Mouse (Mus musculus): Measurements from ENCODE around the gene Stat2. TPM values are rescaled to one million over a fixed set of nuclear protein-coding genes. Genes with fewer than 3 reads are reported as not detected.

The Stat2 gene
- polyA plus RNA-seq, 1 experiment from 2014 or later, result 9.5 TPM

- Histone ChIP-seq H3K4me3 (ENCODE audit: low read depth, low read length) (no peak overlapping the region), H3K4me2 (ENCODE audit: low read depth, low read length) (no peak overlapping the region), H3K9ac (ENCODE audit: low read depth, low read length) (no peak overlapping the region), H3K36me3 (ENCODE audit: control insufficient read depth, insufficient read depth) (no peaks in the 10 kb centered on the region), H3K27me3 (ENCODE audit: control insufficient read depth, insufficient read depth, low read depth, low read length) (no peaks in the 10 kb centered on the region), H3K9me3 (replicated peaks; ENCODE audit: control insufficient read depth, low read length) (no peaks in the 10 kb centered on the region), H3K27ac (ENCODE audit: low read length) (0 out of 2 replicates have a peak overlapping the region, but pooled peaks have one; percentile 35), H3K4me1 (ENCODE audit: control insufficient read depth, low read depth, low read length) (peaks cover 12% of the 10 kb centered on the region)
- WGBS (ENCODE audit: insufficient replicate concordance), result 36% methylated on average over 6 of the region's 6 CpGs
- no peak for ATAC-seq (ENCODE audit: low read depth)
Observed at GRCm38 (mm10) chr10:128298243-128298642, 27.9 kb downstream of the Stat2 start.

GRCm38 (mm10) chr10:128298702-128299171 is 28.4 kb downstream of the Stat2 start, which contains the start of gene Il23a:
TSS of gene Il23a (minus strand) at chr10:128298752.
- no peaks in the 10 kb centered on the region for H3K9me3 ChIP-seq (replicated peaks; ENCODE audit: control insufficient read depth, low read length)
- H3K4me3 ChIP-seq (ENCODE audit: low read depth, low read length), result no peak within 1 kb of the TSS
- no peak for ATAC-seq (ENCODE audit: low read depth)
- no peak within 1 kb of the TSS for H3K4me2 ChIP-seq (ENCODE audit: low read depth, low read length)
- no peaks in the 10 kb centered on the region for H3K27me3 ChIP-seq (ENCODE audit: control insufficient read depth, insufficient read depth, low read depth, low read length)
- H3K27ac ChIP-seq (ENCODE audit: low read length), result 0 out of 2 replicates have a peak within 1 kb of the TSS, but pooled peaks have one; percentile 35
- 63% methylated on average over 11 of the region's 11 CpGs for WGBS (ENCODE audit: insufficient replicate concordance)
- H3K9ac ChIP-seq (ENCODE audit: low read depth, low read length), result no peak within 1 kb of the TSS
- no peaks in the 10 kb centered on the region for H3K36me3 ChIP-seq (ENCODE audit: control insufficient read depth, insufficient read depth)
- peaks cover 12% of the 10 kb centered on the region for H3K4me1 ChIP-seq (ENCODE audit: control insufficient read depth, low read depth, low read length)

GRCm38 (mm10) chr10:128302357-128302756 is 32.0 kb downstream of the Stat2 start:
- peaks cover 20% of the 10 kb centered on the region for H3K4me1 ChIP-seq (ENCODE audit: control insufficient read depth, low read depth, low read length)
- peak overlapping the region; percentile 84 for H3K9ac ChIP-seq (ENCODE audit: low read depth, low read length)
- no peaks in the 10 kb centered on the region for H3K36me3 ChIP-seq (ENCODE audit: control insufficient read depth, insufficient read depth)
- peak overlapping the region; percentile 80 for H3K4me3 ChIP-seq (ENCODE audit: low read depth, low read length)
- H3K4me2 ChIP-seq (ENCODE audit: low read depth, low read length), result peak overlapping the region; percentile 78
- H3K27ac ChIP-seq (ENCODE audit: low read length), result peak overlapping the region; percentile 91
- H3K9me3 ChIP-seq (replicated peaks; ENCODE audit: control insufficient read depth, low read length), result no peaks in the 10 kb centered on the region
- no peak for ATAC-seq (ENCODE audit: low read depth)
- H3K27me3 ChIP-seq (ENCODE audit: control insufficient read depth, insufficient read depth, low read depth, low read length), result no peaks in the 10 kb centered on the region
- WGBS (ENCODE audit: insufficient replicate concordance), result 20% methylated on average over 3 of the region's 3 CpGs

- peak; percentile 20 for ATAC-seq (ENCODE audit: low read depth)
- Histone ChIP-seq H3K27me3 (ENCODE audit: control insufficient read depth, insufficient read depth, low read depth, low read length) (no peaks in the 10 kb centered on the region), H3K4me3 (ENCODE audit: low read depth, low read length) (peak overlapping the region; percentile 80), H3K9me3 (replicated peaks; ENCODE audit: control insufficient read depth, low read length) (no peaks in the 10 kb centered on the region), H3K9ac (ENCODE audit: low read depth, low read length) (peak overlapping the region; percentile 84), H3K27ac (ENCODE audit: low read length) (peak overlapping the region; percentile 91), H3K36me3 (ENCODE audit: control insufficient read depth, insufficient read depth) (no peaks in the 10 kb centered on the region), H3K4me1 (ENCODE audit: control insufficient read depth, low read depth, low read length) (peaks cover 17% of the 10 kb centered on the region), H3K4me2 (ENCODE audit: low read depth, low read length) (peak overlapping the region; percentile 78)
- WGBS (ENCODE audit: insufficient replicate concordance), result 2% methylated on average over 9 of the region's 9 CpGs
Observed at GRCm38 (mm10) chr10:128302785-128303125, 32.4 kb downstream of the Stat2 start.

- under 1% methylated on average over 37 of the region's 37 CpGs for WGBS (ENCODE audit: insufficient replicate concordance)
- H3K9me3 ChIP-seq (replicated peaks; ENCODE audit: control insufficient read depth, low read length), result no peaks in the 10 kb centered on the region
- ATAC-seq (ENCODE audit: low read depth), result peak; percentile 99
- H3K4me2 ChIP-seq (ENCODE audit: low read depth, low read length), result peak within 1 kb of the TSS; percentile 83
- H3K4me3 ChIP-seq (ENCODE audit: low read depth, low read length), result peak within 1 kb of the TSS; percentile 80
- no peaks in the 10 kb centered on the region for H3K27me3 ChIP-seq (ENCODE audit: control insufficient read depth, insufficient read depth, low read depth, low read length)
- peaks cover 17% of the 10 kb centered on the region for H3K4me1 ChIP-seq (ENCODE audit: control insufficient read depth, low read depth, low read length)
- H3K9ac ChIP-seq (ENCODE audit: low read depth, low read length), result peak within 1 kb of the TSS; percentile 84
- H3K36me3 ChIP-seq (ENCODE audit: control insufficient read depth, insufficient read depth), result no peaks in the 10 kb centered on the region
- peak within 1 kb of the TSS; percentile 91 for H3K27ac ChIP-seq (ENCODE audit: low read length)
Observed at GRCm38 (mm10) chr10:128303126-128304021, 33.0 kb downstream of the Stat2 start, which contains the start of gene Pan2. TSS of gene Pan2 (plus strand) at chr10:128303335.

- no peaks in the 10 kb centered on the region for H3K4me1 ChIP-seq (ENCODE audit: control insufficient read depth, low read depth, low read length)
- no peaks in the 10 kb centered on the region for H3K27me3 ChIP-seq (ENCODE audit: control insufficient read depth, insufficient read depth, low read depth, low read length)
- WGBS (ENCODE audit: insufficient replicate concordance), result 81% methylated on average over 7 of the region's 7 CpGs
- H3K27ac ChIP-seq (ENCODE audit: low read length), result no peak overlapping the region
- ATAC-seq (ENCODE audit: low read depth), result no peak
- H3K4me2 ChIP-seq (ENCODE audit: low read depth, low read length), result no peak overlapping the region
- peaks cover 14% of the 10 kb centered on the region for H3K36me3 ChIP-seq (ENCODE audit: control insufficient read depth, insufficient read depth)
- no peak overlapping the region for H3K9ac ChIP-seq (ENCODE audit: low read depth, low read length)
- no peak overlapping the region for H3K4me3 ChIP-seq (ENCODE audit: low read depth, low read length)
- H3K9me3 ChIP-seq (replicated peaks; ENCODE audit: control insufficient read depth, low read length), result no peaks in the 10 kb centered on the region
Observed at GRCm38 (mm10) chr10:128309654-128310053, 39.3 kb downstream of the Stat2 start.

- Histone ChIP-seq H3K4me2 (ENCODE audit: low read depth, low read length) (no peak overlapping the region), H3K4me1 (ENCODE audit: control insufficient read depth, low read depth, low read length) (no peaks in the 10 kb centered on the region), H3K9me3 (replicated peaks; ENCODE audit: control insufficient read depth, low read length) (no peaks in the 10 kb centered on the region), H3K4me3 (ENCODE audit: low read depth, low read length) (no peak overlapping the region), H3K36me3 (ENCODE audit: control insufficient read depth, insufficient read depth) (peaks cover 14% of the 10 kb centered on the region), H3K9ac (ENCODE audit: low read depth, low read length) (no peak overlapping the region), H3K27ac (ENCODE audit: low read length) (no peak overlapping the region), H3K27me3 (ENCODE audit: control insufficient read depth, insufficient read depth, low read depth, low read length) (no peaks in the 10 kb centered on the region)
- no peak for ATAC-seq (ENCODE audit: low read depth)
- 83% methylated on average over 11 of the region's 11 CpGs for WGBS (ENCODE audit: insufficient replicate concordance)
Observed at GRCm38 (mm10) chr10:128310177-128310576, 39.8 kb downstream of the Stat2 start.

GRCm38 (mm10) chr10:128310902-128311301 is 40.5 kb downstream of the Stat2 start:
- H3K27ac ChIP-seq (ENCODE audit: low read length), result no peak overlapping the region
- peaks cover 17% of the 10 kb centered on the region for H3K36me3 ChIP-seq (ENCODE audit: control insufficient read depth, insufficient read depth)
- H3K27me3 ChIP-seq (ENCODE audit: control insufficient read depth, insufficient read depth, low read depth, low read length), result no peaks in the 10 kb centered on the region
- H3K9me3 ChIP-seq (replicated peaks; ENCODE audit: control insufficient read depth, low read length), result no peaks in the 10 kb centered on the region
- no peak overlapping the region for H3K4me2 ChIP-seq (ENCODE audit: low read depth, low read length)
- H3K4me3 ChIP-seq (ENCODE audit: low read depth, low read length), result no peak overlapping the region
- H3K9ac ChIP-seq (ENCODE audit: low read depth, low read length), result no peak overlapping the region
- 0 out of 2 replicates have a peak, but pooled peaks cover 3% of the 10 kb centered on the region for H3K4me1 ChIP-seq (ENCODE audit: control insufficient read depth, low read depth, low read length)
- WGBS (ENCODE audit: insufficient replicate concordance), result 47% methylated on average over 4 of the region's 4 CpGs
- no peak for ATAC-seq (ENCODE audit: low read depth)

GRCm38 (mm10) chr10:128315578-128315977 is 45.2 kb downstream of the Stat2 start:
- 67% methylated on average over 8 of the region's 8 CpGs for WGBS (ENCODE audit: insufficient replicate concordance)
- Histone ChIP-seq H3K36me3 (ENCODE audit: control insufficient read depth, insufficient read depth) (peaks cover 41% of the 10 kb centered on the region), H3K27ac (ENCODE audit: low read length) (no peak overlapping the region), H3K9ac (ENCODE audit: low read depth, low read length) (no peak overlapping the region), H3K4me2 (ENCODE audit: low read depth, low read length) (no peak overlapping the region), H3K27me3 (ENCODE audit: control insufficient read depth, insufficient read depth, low read depth, low read length) (no peaks in the 10 kb centered on the region), H3K9me3 (replicated peaks; ENCODE audit: control insufficient read depth, low read length) (no peaks in the 10 kb centered on the region), H3K4me3 (ENCODE audit: low read depth, low read length) (no peak overlapping the region), H3K4me1 (ENCODE audit: control insufficient read depth, low read depth, low read length) (0 out of 2 replicates have a peak, but pooled peaks cover 3% of the 10 kb centered on the region)
- peak; percentile 69 for ATAC-seq (ENCODE audit: low read depth)

Measured in liver, embryonic 16.5 days (tissue).